Mouse (Mus musculus) MEL (cell line): ENCODE measurements at regions not wholly inside any gene's neighbourhood (a gene's known extent, or its start where the extent isn't known, plus 50 kb on each side); places are given as distances from the start of the nearest gene placed in this dataset.

Source experiments
- DNase-seq: peaks from one replicate; pipeline ENCODE4 v3.0.0; 2011; ENCODE audit warnings: low read depth, low spot score
- H3K27ac ChIP-seq: 2 replicates; pipeline ENCODE4 v1.5.1; 2012; ENCODE audit warnings: low read depth, mild to moderate bottlenecking, control low read depth, low read length, moderate library complexity; ENCODE audit not compliant: control insufficient read depth
- H3K27me3 ChIP-seq, 2 experiments: fragments of 150-350 bp in 1 of 2; sonication (generic) in 1 of 2; 2 replicates each; pipeline ENCODE4 v1.6.1; 2012; ENCODE audit warnings: low read length in 2 of 2, mild to moderate bottlenecking in 2 of 2, improper control_type of control experiment in 1 of 2, moderate library complexity in 1 of 2; ENCODE audit not compliant: insufficient read depth in 2 of 2, control insufficient read depth in 1 of 2
- H3K36me3 ChIP-seq, 2 experiments: 2 replicates each; pipeline ENCODE4 v1.6.1; 2012 to 2014; ENCODE audit warnings: low read length in 2 of 2, improper control_type of control experiment in 1 of 2, inconsistent platforms in 1 of 2, mild to moderate bottlenecking in 1 of 2; ENCODE audit not compliant: insufficient read depth in 2 of 2, control insufficient read depth in 1 of 2
- H3K4me1 ChIP-seq, 2 experiments: fragments of 150-350 bp in 1 of 2; sonication (generic) in 1 of 2; 2 replicates each; pipeline ENCODE4 v1.6.1; 2012; ENCODE audit warnings: low read length in 2 of 2, improper control_type of control experiment in 1 of 2, mild to moderate bottlenecking in 1 of 2; ENCODE audit not compliant: insufficient read depth in 2 of 2, control insufficient read depth in 1 of 2
- H3K4me3 ChIP-seq, 2 experiments: fragments of 150-350 bp in 1 of 2; sonication (generic) in 1 of 2; 2 replicates each; pipeline ENCODE4 v1.5.1; 2012; ENCODE audit warnings: low read depth in 2 of 2, low read length in 2 of 2, mild to moderate bottlenecking in 2 of 2, moderate library complexity in 2 of 2, control low read depth in 1 of 2, improper control_type of control experiment in 1 of 2; ENCODE audit not compliant: control insufficient read depth in 1 of 2, insufficient read depth in 1 of 2
- H3K79me2 ChIP-seq: 2 replicates; pipeline ENCODE4 v1.6.1; 2012; ENCODE audit warnings: mild to moderate bottlenecking, low read length, moderate library complexity; ENCODE audit not compliant: control insufficient read depth, poor library complexity, insufficient read depth
- H3K9ac ChIP-seq: 2 replicates; pipeline ENCODE4 v1.6.1; 2012; ENCODE audit warnings: low read depth, mild to moderate bottlenecking, control low read depth, low read length, moderate library complexity; ENCODE audit not compliant: control insufficient read depth, poor library complexity, severe bottlenecking
- H3K9me3 ChIP-seq: fragments of 150-350 bp; sonication (generic); replicated peaks from 2 replicates; pipeline ENCODE4 v1.6.1; 2012; ENCODE audit warnings: mild to moderate bottlenecking, low read length, improper control_type of control experiment, moderate library complexity; ENCODE audit not compliant: insufficient read depth
- ELF1 ChIP-seq: IDR thresholded peaks from 2 replicates; pipeline ENCODE4 v1.6.1; 2014; ENCODE audit warnings: low read depth, mild to moderate bottlenecking, inconsistent platforms, low read length, improper control_type of control experiment, moderate library complexity
- GATA1 ChIP-seq: IDR thresholded peaks from 2 replicates; pipeline ENCODE4 v1.6.1; 2011; ENCODE audit warnings: low read depth, low read length, improper control_type of control experiment
- HCFC1 ChIP-seq: IDR thresholded peaks from 2 replicates; pipeline ENCODE4 v1.6.1; 2012; ENCODE audit warnings: low read depth, mild to moderate bottlenecking, inconsistent platforms, low read length, improper control_type of control experiment, moderate library complexity
- MAX ChIP-seq: IDR thresholded peaks from 2 replicates; pipeline ENCODE4 v1.6.1; 2011; ENCODE audit warnings: low read length, improper control_type of control experiment
- MXI1 ChIP-seq: IDR thresholded peaks from 2 replicates; pipeline ENCODE4 v1.6.1; 2011; ENCODE audit warnings: mild to moderate bottlenecking, low read depth, low read length, improper control_type of control experiment
- NRF1 ChIP-seq: IDR thresholded peaks from 2 replicates; pipeline ENCODE4 v1.6.1; 2014; ENCODE audit warnings: low read depth, mild to moderate bottlenecking, inconsistent platforms, low read length, improper control_type of control experiment, moderate library complexity; ENCODE audit not compliant: poor library complexity, insufficient read depth, severe bottlenecking
- POLR2A ChIP-seq, 2 experiments: IDR thresholded peaks; 2 replicates each; pipeline ENCODE4 v1.6.1; 2011 to 2012; ENCODE audit warnings: low read length in 2 of 2, mild to moderate bottlenecking in 2 of 2, control low read depth in 1 of 2, improper control_type of control experiment in 1 of 2, low read depth in 1 of 2, moderate library complexity in 1 of 2; ENCODE audit not compliant: control insufficient read depth in 1 of 2, insufficient read depth in 1 of 2, poor library complexity in 1 of 2
- POLR2AphosphoS5 ChIP-seq: IDR thresholded peaks from 2 replicates; pipeline ENCODE4 v1.6.1; 2012; ENCODE audit warnings: low read depth, borderline replicate concordance, mild to moderate bottlenecking, inconsistent platforms, low read length, moderate library complexity, mixed read lengths
- RAD21 ChIP-seq: IDR thresholded peaks from 2 replicates; pipeline ENCODE4 v1.6.1; 2011; ENCODE audit warnings: mild to moderate bottlenecking, low read depth, low read length, improper control_type of control experiment
- RCOR1 ChIP-seq: IDR thresholded peaks from 2 replicates; pipeline ENCODE4 v1.6.1; 2012; ENCODE audit warnings: low read depth, mild to moderate bottlenecking, inconsistent platforms, low read length, improper control_type of control experiment
- SIN3A ChIP-seq: IDR thresholded peaks from 2 replicates; pipeline ENCODE4 v1.6.1; 2012; ENCODE audit warnings: low read length, improper control_type of control experiment, inconsistent platforms
- SMC3 ChIP-seq: IDR thresholded peaks from 2 replicates; pipeline ENCODE4 v1.6.1; 2011; ENCODE audit warnings: low read depth, low read length, improper control_type of control experiment
- TAL1 ChIP-seq: IDR thresholded peaks from 2 replicates; pipeline ENCODE4 v1.6.1; 2012; ENCODE audit warnings: mild to moderate bottlenecking, inconsistent platforms, low read length, moderate library complexity, mixed read lengths
- TBP ChIP-seq: IDR thresholded peaks from 2 replicates; pipeline ENCODE4 v1.8.0; 2011; ENCODE audit warnings: low read depth, low read length, improper control_type of control experiment
- TCF12 ChIP-seq: IDR thresholded peaks from 2 replicates; pipeline ENCODE4 v1.6.1; 2014; ENCODE audit warnings: low read depth, mild to moderate bottlenecking, inconsistent platforms, low read length, improper control_type of control experiment, moderate library complexity
- USF2 ChIP-seq, 2 experiments: IDR thresholded peaks; 2 replicates each; pipeline ENCODE4 v1.6.1; 2011 to 2012; ENCODE audit warnings: improper control_type of control experiment in 2 of 2, low read length in 2 of 2, borderline replicate concordance in 1 of 2, inconsistent platforms in 1 of 2, low read depth in 1 of 2, mild to moderate bottlenecking in 1 of 2; ENCODE audit not compliant: insufficient read depth in 1 of 2
- ZMIZ1 ChIP-seq: IDR thresholded peaks from 2 replicates; pipeline ENCODE4 v1.6.1; 2012; ENCODE audit warnings: low read depth, mild to moderate bottlenecking, inconsistent platforms, low read length, improper control_type of control experiment, moderate library complexity

DNA sequence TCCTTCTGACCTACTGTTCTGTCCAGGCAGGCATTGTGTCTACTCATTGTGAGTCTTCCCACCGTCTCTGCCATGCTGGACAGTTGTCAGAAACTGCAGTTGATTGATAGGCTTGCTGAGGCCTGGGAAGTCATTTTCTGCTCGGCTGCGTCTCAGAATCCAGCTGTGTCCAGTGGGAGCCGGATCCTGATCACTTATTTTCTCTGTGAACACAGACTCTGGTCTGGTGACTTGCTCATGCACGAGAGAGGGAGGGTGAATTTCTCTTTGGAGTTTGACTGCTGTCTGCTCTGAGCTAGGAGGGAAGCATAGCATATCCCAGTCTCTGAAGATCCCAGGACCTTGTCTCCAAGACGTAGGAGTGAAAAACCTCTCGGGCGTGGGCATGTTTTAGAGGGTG lies 199.5 kb upstream of the Eif4g2 start:
- Histone ChIP-seq H3K4me3 (no peak overlapping the region), H3K9me3 (no peaks in the 10 kb centered on the region), H3K79me2 (no peaks in the 10 kb centered on the region), H3K36me3 (no peaks in the 10 kb centered on the region), H3K9ac (no peak overlapping the region), H3K27me3 (no peaks in the 10 kb centered on the region)
- no peak for DNase-seq
- TF ChIP-seq TAL1 (no peak), MAX (no peak), HCFC1 (no peak), ELF1 (no peak), SIN3A (no peak), USF2 (IDR thresholded peaks at IDR 0.05; ENCODE audit: borderline replicate concordance in 1 of 2, insufficient read depth in 1 of 2, low read depth in 1 of 2, low read length in 2 of 2) (no peak), SMC3 (no peak), NRF1 (no peak), TCF12 (no peak), POLR2A (IDR thresholded peaks at IDR 0.05; ENCODE audit: control insufficient read depth in 1 of 2, insufficient read depth in 1 of 2, low read depth in 1 of 2, low read length in 2 of 2, poor library complexity in 1 of 2) (no peak)
- TF ChIP-seq, all 39 proteins: peak for 0
- H3K4me1 ChIP-seq = no peaks in the 10 kb centered on the region
- no peak overlapping the region for H3K27ac ChIP-seq

GRCm38 (mm10) chr7:111277703-111278102 lies 194.9 kb upstream of the Eif4g2 start:
- no peak for TF ChIP-seq RAD21
- no peak for TF ChIP-seq HCFC1
- TF ChIP-seq POLR2AphosphoS5 = no peak
- TF ChIP-seq POLR2A (IDR thresholded peaks at IDR 0.05; ENCODE audit: control insufficient read depth in 1 of 2, insufficient read depth in 1 of 2, low read depth in 1 of 2, low read length in 2 of 2, poor library complexity in 1 of 2) = no peak
- no peak for TF ChIP-seq ZMIZ1
- TF ChIP-seq RCOR1 = no peak
- TF ChIP-seq TBP = no peak
- TF ChIP-seq MXI1 = no peak
- TF ChIP-seq GATA1 = no peak
- no peak for DNase-seq
- H3K4me1 ChIP-seq = no peaks in the 10 kb centered on the region
- no peaks in the 10 kb centered on the region for H3K79me2 ChIP-seq
- no peak overlapping the region for H3K4me3 ChIP-seq
- no peaks in the 10 kb centered on the region for H3K27me3 ChIP-seq
- no peaks in the 10 kb centered on the region for H3K36me3 ChIP-seq
- no peaks in the 10 kb centered on the region for H3K9me3 ChIP-seq
- H3K9ac ChIP-seq = no peak overlapping the region
- H3K27ac ChIP-seq = no peak overlapping the region
